In the genomic region with DNA sequence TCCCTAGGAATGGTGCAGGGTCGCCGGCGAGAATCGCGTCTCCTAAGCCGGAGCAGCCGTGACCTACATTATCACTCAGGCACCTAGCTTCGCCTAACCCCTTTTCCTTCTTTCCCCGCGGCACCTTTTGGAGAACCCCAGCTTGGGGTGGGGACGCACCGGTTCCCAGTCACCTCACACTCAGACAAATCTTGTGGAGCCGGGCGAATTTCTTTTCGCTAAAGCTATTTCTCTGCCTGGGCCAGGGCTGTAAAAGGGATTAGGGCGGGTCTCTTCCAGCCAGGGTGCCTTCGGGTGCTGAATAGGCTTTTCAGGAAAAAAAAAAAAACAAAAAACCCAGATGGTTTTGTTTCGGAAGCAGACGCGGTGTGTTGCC, we compare ENCODE assay signal across 8 mouse cellular contexts. TPM values are rescaled to one million over a fixed set of nuclear protein-coding genes. Genes with fewer than 3 reads are reported as not detected.
DNase-seq lines count a peak whose midpoint lies in the region; ATAC-seq and TF ChIP-seq lines count a peak whose summit lies in the region.

No protein-coding gene starts in this region.

- H3K9me3 ChIP-seq in lung, postnatal 0 days (ENCODE audit: low read length), result no peaks in the 10 kb centered on the region
- no peaks in the 10 kb centered on the region for H3K9me3 ChIP-seq in forebrain, postnatal 0 days (ENCODE audit: low read length)
- no peaks in the 10 kb centered on the region for H3K9me3 ChIP-seq in kidney, postnatal 0 days (replicated peaks; ENCODE audit: low read length)
- no peaks in the 10 kb centered on the region for H3K9me3 ChIP-seq in midbrain, embryonic 16.5 days (replicated peaks; ENCODE audit: control insufficient read depth, low read length, poor library complexity, severe bottlenecking)

- H3K4me3 ChIP-seq in lung, postnatal 0 days (ENCODE audit: low read depth, low read length), result peak overlapping the region; percentile 56
- peak overlapping the region; percentile 89 for H3K4me3 ChIP-seq in forebrain, postnatal 0 days (ENCODE audit: low read depth, low read length)
- H3K4me3 ChIP-seq in kidney, postnatal 0 days (replicated peaks; ENCODE audit: low read depth, low read length), result peak overlapping the region; percentile 81
- H3K4me3 ChIP-seq in midbrain, embryonic 16.5 days (ENCODE audit: low read depth, low read length), result peak overlapping the region; percentile 73

- no peak for TF ChIP-seq CTCF in lung, postnatal 0 days (IDR thresholded peaks at IDR 0.05)
- no peak for TF ChIP-seq CTCF in forebrain, postnatal 0 days (IDR thresholded peaks at IDR 0.05; ENCODE audit: low read depth)
- TF ChIP-seq CTCF in kidney, postnatal 0 days (IDR thresholded peaks at IDR 0.05; ENCODE audit: low read depth), result no peak

- no peaks in the 10 kb centered on the region for H3K27me3 ChIP-seq in lung, postnatal 0 days (replicated peaks; ENCODE audit: insufficient read depth, low read length)
- H3K27me3 ChIP-seq in forebrain, postnatal 0 days (ENCODE audit: insufficient read depth, low read length), result no peaks in the 10 kb centered on the region
- H3K27me3 ChIP-seq in kidney, postnatal 0 days (ENCODE audit: insufficient read depth, low read length), result no peaks in the 10 kb centered on the region
- H3K27me3 ChIP-seq in midbrain, embryonic 16.5 days (ENCODE audit: control insufficient read depth, insufficient read depth, low read depth, low read length), result no peaks in the 10 kb centered on the region

- under 1% methylated on average over 19 of the region's 20 CpGs for WGBS in lung, postnatal 0 days
- 1% methylated on average over 20 of the region's 20 CpGs for WGBS in forebrain, postnatal 0 days
- WGBS in kidney, postnatal 0 days, result under 1% methylated on average over 20 of the region's 20 CpGs
- WGBS in midbrain, embryonic 16.5 days, result 0% methylated on average over 20 of the region's 20 CpGs

- peaks cover 23% of the 10 kb centered on the region for H3K4me1 ChIP-seq in lung, postnatal 0 days (ENCODE audit: insufficient read depth, low read depth, low read length)
- no peaks in the 10 kb centered on the region for H3K4me1 ChIP-seq in forebrain, postnatal 0 days (ENCODE audit: insufficient read depth)
- 0 out of 2 replicates have a peak, but pooled peaks cover 3% of the 10 kb centered on the region for H3K4me1 ChIP-seq in kidney, postnatal 0 days (replicated peaks; ENCODE audit: insufficient read depth, low read length)
- H3K4me1 ChIP-seq in midbrain, embryonic 16.5 days (ENCODE audit: control insufficient read depth, insufficient read depth, low read length), result peaks cover 11% of the 10 kb centered on the region

- no peak overlapping the region for H3K27ac ChIP-seq in lung, postnatal 0 days (ENCODE audit: low read length)
- peak overlapping the region; percentile 98 for H3K27ac ChIP-seq in forebrain, postnatal 0 days (ENCODE audit: low read depth, low read length)
- peak overlapping the region; percentile 84 for H3K27ac ChIP-seq in kidney, postnatal 0 days
- peak overlapping the region; percentile 97 for H3K27ac ChIP-seq in midbrain, embryonic 16.5 days (ENCODE audit: low read length)

- ATAC-seq in lung, postnatal 0 days, result no peak
- no peak for ATAC-seq in forebrain, postnatal 0 days
- ATAC-seq in kidney, postnatal 0 days (replicated peaks; ENCODE audit: low FRiP score, low read depth), result no peak
- peak; percentile 1 for ATAC-seq in midbrain, embryonic 16.5 days

- peak; percentile 22 to 65 for DNase-seq in adrenal gland, adult (ENCODE audit: inconsistent age in 2 of 2, low spot score in 1 of 2)
- no peak for DNase-seq in adrenal gland, adult 8-10 months
- peak; percentile 42 for DNase-seq in lung, postnatal 0 days (ENCODE audit: low spot score)
- no peak for DNase-seq in lung, postnatal 25 days (ENCODE audit: low spot score)
- no peak for DNase-seq in forebrain, postnatal 0 days
- peak; percentile 48 for DNase-seq in kidney, postnatal 0 days (ENCODE audit: low spot score)
- DNase-seq in thymus, postnatal 25 days, result peak; percentile 20

- 0 out of 2 replicates have a peak overlapping the region, but pooled peaks have one; percentile 3 for H3K9ac ChIP-seq in lung, postnatal 0 days (replicated peaks; ENCODE audit: low read depth)
- H3K9ac ChIP-seq in forebrain, postnatal 0 days, result peak overlapping the region; percentile 97
- peak overlapping the region; percentile 83 for H3K9ac ChIP-seq in kidney, postnatal 0 days (ENCODE audit: low read depth, low read length)
- peak overlapping the region; percentile 94 for H3K9ac ChIP-seq in midbrain, embryonic 16.5 days (ENCODE audit: low read depth, low read length)

- peak overlapping the region; percentile 96 for H3K4me2 ChIP-seq in lung, postnatal 0 days (replicated peaks; ENCODE audit: low read depth, low read length)
- peak overlapping the region; percentile 84 for H3K4me2 ChIP-seq in forebrain, postnatal 0 days (ENCODE audit: low read depth)
- peak overlapping the region; percentile 88 for H3K4me2 ChIP-seq in kidney, postnatal 0 days (ENCODE audit: low read length)
- H3K4me2 ChIP-seq in midbrain, embryonic 16.5 days (ENCODE audit: low read length), result peak overlapping the region; percentile 90

- H3K36me3 ChIP-seq in lung, postnatal 0 days (ENCODE audit: insufficient read depth, low read length), result no peaks in the 10 kb centered on the region
- H3K36me3 ChIP-seq in forebrain, postnatal 0 days (ENCODE audit: insufficient read depth), result peaks cover 20% of the 10 kb centered on the region
- H3K36me3 ChIP-seq in kidney, postnatal 0 days (ENCODE audit: insufficient read depth, low read length), result no peaks in the 10 kb centered on the region
- H3K36me3 ChIP-seq in midbrain, embryonic 16.5 days (ENCODE audit: control insufficient read depth, insufficient read depth, low read length), result peaks cover 10% of the 10 kb centered on the region

- no peak for TF ChIP-seq EP300 in lung, postnatal 0 days (IDR thresholded peaks at IDR 0.05)

RNA-seq across cellular contexts. Expression of gene Mycn, which starts 0.6 kb away (rescaled TPM):
- 1 to 10 TPM; 5.4 to 7.0 (median 6.4) TPM for total RNA-seq in adrenal gland, adult 8-10 months (2022)
- polyA plus RNA-seq in lung, postnatal 0 days (2015; fragmentation: Nextera tagmentation; extraction: Ambion mirVana), result 10.2 and 10.9 TPM in 2 replicates
- total RNA-seq in forebrain, postnatal 0 days (2014; rRNA removed), result 64.0 and 69.6 TPM in 2 replicates
- polyA plus RNA-seq in forebrain, postnatal 0 days (2015; fragmentation: Nextera tagmentation; extraction: Ambion mirVana), result 61.4 and 79.8 TPM in 2 replicates
- 76.7 and 86.9 TPM in 2 replicates for polyA plus RNA-seq in kidney, postnatal 0 days (2015; fragmentation: Nextera tagmentation; extraction: Ambion mirVana)
- 56.2 and 66.4 TPM in 2 replicates for polyA plus RNA-seq in midbrain, embryonic 16.5 days (2015; fragmentation: Nextera tagmentation; extraction: Ambion mirVana)

Comparison
In these comparisons a context has a peak if more than half of its experiments do, and no peak if none do; other contexts are left out.
1. DNase-seq: peak in adrenal gland, adult (2 of 2), lung, postnatal 0 days (single experiment), kidney, postnatal 0 days (single experiment) and thymus, postnatal 25 days (single experiment); none in adrenal gland, adult 8-10 months (single experiment), lung, postnatal 25 days (single experiment) and forebrain, postnatal 0 days (single experiment).
2. H3K9ac ChIP-seq: peak in every context shown above with its lines; median percentile 97 in forebrain, postnatal 0 days; 94 in midbrain, embryonic 16.5 days; 83 in kidney, postnatal 0 days; 3 in lung, postnatal 0 days.
3. Peak in every context shown above with its lines, with median percentiles within 50 percentile points of each other: H3K4me2 ChIP-seq and H3K4me3 ChIP-seq.